In genomic region chr7:88252129-88252528, GRCm38 (mm10) we compare ENCODE assay signal across 22 mouse cellular contexts. TPM values are rescaled to one million over a fixed set of nuclear protein-coding genes. Genes with fewer than 3 reads are reported as not detected.
DNase-seq lines count a peak whose midpoint lies in the region; ATAC-seq lines count a peak whose summit lies in the region.
"Had no signal": no experiment of that assay in that cellular context is flagged by ENCODE, and none has a peak within 500 bp of the region (broad histone marks: within the 10 kb centered on the region; RNA-seq: fewer than 3 reads in every experiment).

No protein-coding gene starts in this region.

- ATAC-seq in common myeloid progenitor, adult 5-6 weeks (replicated peaks; ENCODE audit: low read depth, poor library complexity, severe bottlenecking), result peak; percentile 69
- peak; percentile 63 for ATAC-seq in megakaryocyte progenitor cell, adult 5-6 weeks (replicated peaks; ENCODE audit: poor library complexity)
- no peak for ATAC-seq in kidney, embryonic 16.5 days (ENCODE audit: low FRiP score, low TSS enrichment)
- ATAC-seq: forebrain, embryonic 14.5 days; forebrain, embryonic 16.5 days had no signal

- no peaks in the 10 kb centered on the region for H3K36me3 ChIP-seq in macrophage (ENCODE audit: inconsistent target)
- no peaks in the 10 kb centered on the region for H3K36me3 ChIP-seq in kidney, embryonic 16.5 days (ENCODE audit: insufficient read depth, low read length)
- H3K36me3 ChIP-seq: embryonic facial prominence, embryonic 13.5 days; embryonic facial prominence, embryonic 15.5 days; forebrain, embryonic 10.5 days; forebrain, embryonic 12.5 days had no signal

- no peak overlapping the region for H3K4me2 ChIP-seq in kidney, embryonic 16.5 days (replicated peaks; ENCODE audit: low read depth, low read length)
- H3K4me2 ChIP-seq: embryonic facial prominence, embryonic 13.5 days; embryonic facial prominence, embryonic 15.5 days; forebrain, embryonic 12.5 days had no signal

- H3K4me1 ChIP-seq in kidney, embryonic 16.5 days (ENCODE audit: insufficient read depth, low read length), result no peaks in the 10 kb centered on the region
- H3K4me1 ChIP-seq: embryonic facial prominence, embryonic 13.5 days; embryonic facial prominence, embryonic 15.5 days; forebrain, embryonic 10.5 days; forebrain, embryonic 12.5 days had no signal

- no peaks in the 10 kb centered on the region for H3K27me3 ChIP-seq in kidney, embryonic 16.5 days (ENCODE audit: insufficient read depth, low read length)
- H3K27me3 ChIP-seq: embryonic facial prominence, embryonic 13.5 days; embryonic facial prominence, embryonic 15.5 days; forebrain, embryonic 12.5 days had no signal

- H3K4me3 ChIP-seq in macrophage (ENCODE audit: inconsistent target), result no peak overlapping the region
- H3K4me3 ChIP-seq in kidney, embryonic 16.5 days (ENCODE audit: low read length), result no peak overlapping the region
- H3K4me3 ChIP-seq: embryonic facial prominence, embryonic 13.5 days; embryonic facial prominence, embryonic 15.5 days; erythroblast, embryonic 14.5 days; forebrain, embryonic 10.5 days; forebrain, embryonic 12.5 days had no signal

- peak overlapping the region; percentile 92 for H3K27ac ChIP-seq in macrophage
- H3K27ac ChIP-seq in kidney, embryonic 16.5 days (ENCODE audit: low read length), result no peak overlapping the region
- H3K27ac ChIP-seq: embryonic facial prominence, embryonic 13.5 days; embryonic facial prominence, embryonic 15.5 days; forebrain, embryonic 10.5 days; forebrain, embryonic 12.5 days had no signal

- no peak for DNase-seq in lung, postnatal 25 days (ENCODE audit: low spot score)
- no peak for DNase-seq in adrenal gland, postnatal 36 days
- DNase-seq in yolk sac, embryonic 10.5 days (ENCODE audit: low spot score), result no peak
- DNase-seq: adrenal gland, adult 2 months; adrenal gland, postnatal 14 days; cerebellum, adult 11-12 months; cerebellum, adult 2 months; cerebellum, adult 9-10 months; cerebellum, postnatal 10 days; cerebellum, postnatal 25 days; embryo, embryonic 11 days had no signal

- no peaks in the 10 kb centered on the region; the same call in 1 of the 2 replicates for H3K9me3 ChIP-seq in kidney, embryonic 16.5 days (ENCODE audit: low read length)
- H3K9me3 ChIP-seq: embryonic facial prominence, embryonic 13.5 days; embryonic facial prominence, embryonic 15.5 days; forebrain, embryonic 10.5 days; forebrain, embryonic 12.5 days had no signal

- no peak overlapping the region for H3K9ac ChIP-seq in kidney, embryonic 16.5 days (replicated peaks; ENCODE audit: low read length)
- H3K9ac ChIP-seq: embryonic facial prominence, embryonic 13.5 days; embryonic facial prominence, embryonic 15.5 days; forebrain, embryonic 12.5 days had no signal

- no peaks in the 10 kb centered on the region for H3K79me2 ChIP-seq in macrophage (ENCODE audit: inconsistent target)

RNA-seq across cellular contexts. Expression of gene Ctsc, which starts 25.8 kb away (rescaled TPM):
- 43.9 and 47.0 TPM in 2 replicates for total RNA-seq in common myeloid progenitor, adult 5-6 weeks (2017)
- total RNA-seq in macrophage (2018; cell fraction: chromatin; rRNA removed), result 1,000 to 10,000 TPM in 15 of 26 experiments, 100 to 1,000 TPM in 11; 204 to 3,293 (median 1,443) TPM
- total RNA-seq in macrophage (2018; cell fraction: cytosol; rRNA removed), result 100 to 1,000 TPM; 176 to 809 (median 573) TPM
- 1,000 to 10,000 TPM in 19 of 26 experiments, 100 to 1,000 TPM in 7; 337 to 2,941 (median 1,455) TPM for total RNA-seq in macrophage (2018; cell fraction: nucleus; rRNA removed)
- polyA plus RNA-seq in macrophage (2018), result 237 to 366 TPM (median 330 TPM) in 3 replicates
- total RNA-seq in megakaryocyte progenitor cell, adult 5-6 weeks (2015), result 100 and 107 TPM in 2 replicates
- total RNA-seq in megakaryocyte progenitor cell, adult 5-6 weeks (2017), result 81.5 and 87.4 TPM in 2 replicates
- 35.4 and 38.7 TPM in 2 replicates for polyA plus RNA-seq in kidney, embryonic 16.5 days (2015; fragmentation: Nextera tagmentation; extraction: Ambion mirVana)
- total RNA-seq in adrenal gland, postnatal 36 days (2021), result 10 to 100 TPM; 18.2 to 32.3 TPM
